Mouse (Mus musculus) 3T3-L1 (cell line): ENCODE measurements around the gene Edem2.
"Not testable (repeated sequence)": the region's sequence is repeated elsewhere in the genome, so short reads cannot be mapped to it uniquely, and the experiment has no call there.

ENCODE experiments used
- DNase-seq: peaks from one replicate; pipeline ENCODE4 v3.0.0-alpha.2; 2015; ENCODE audit warnings: low read depth, low spot score

Gene Edem2

GRCm38 (mm10) chr2:155735766-155736165, 6.5 kb upstream of the Edem2 start, which contains the start of gene Gm17581:
TSS of gene Gm17581 (minus strand) at chr2:155735866.
- DNase-seq, result not testable (repeated sequence)

GRCm38 (mm10) chr2:155735080-155735479, 5.8 kb upstream of the Edem2 start:
- DNase-seq, result no peak

GRCm38 (mm10) chr2:155728742-155729141, 533 bp downstream of the Edem2 start:
- no peak for DNase-seq

- DNase-seq, result no peak
Measured at GRCm38 (mm10) chr2:155727764-155728395, 1.4 kb downstream of the Edem2 start.

- no peak for DNase-seq
Measured at GRCm38 (mm10) chr2:155726302-155726701, 3.0 kb downstream of the Edem2 start.

- no peak for DNase-seq
Measured at GRCm38 (mm10) chr2:155724526-155724925, 4.7 kb downstream of the Edem2 start.

- DNase-seq, result no peak
Measured at GRCm38 (mm10) chr2:155724036-155724435, 5.2 kb downstream of the Edem2 start.

- DNase-seq, result no peak
Measured at GRCm38 (mm10) chr2:155720585-155720984, 8.7 kb downstream of the Edem2 start.

- no peak for DNase-seq
Measured at GRCm38 (mm10) chr2:155717082-155717990, 11.9 kb downstream of the Edem2 start.

- DNase-seq, result no peak
Measured at GRCm38 (mm10) chr2:155710557-155710956, 18.7 kb downstream of the Edem2 start.

- DNase-seq, result peak; percentile 43
Measured at GRCm38 (mm10) chr2:155707251-155707650, 22.0 kb downstream of the Edem2 start.

- no peak for DNase-seq
Measured at GRCm38 (mm10) chr2:155703630-155704029, 25.6 kb downstream of the Edem2 start.

- no peak for DNase-seq
Measured at GRCm38 (mm10) chr2:155701399-155701919, 27.8 kb downstream of the Edem2 start.

- not testable (repeated sequence) for DNase-seq
Measured at GRCm38 (mm10) chr2:155698443-155698842, 30.8 kb downstream of the Edem2 start.

- DNase-seq, result no peak
Measured at GRCm38 (mm10) chr2:155696851-155697250, 32.4 kb downstream of the Edem2 start.

- DNase-seq, result peak; percentile 95
Measured at GRCm38 (mm10) chr2:155696091-155696558, 33.1 kb downstream of the Edem2 start.

- DNase-seq, result no peak
Measured at GRCm38 (mm10) chr2:155695316-155695715, 34.0 kb downstream of the Edem2 start.

GRCm38 (mm10) chr2:155694564-155694963, 34.7 kb downstream of the Edem2 start:
- DNase-seq, result no peak

GRCm38 (mm10) chr2:155693136-155693535, 36.1 kb downstream of the Edem2 start:
- DNase-seq, result peak; percentile 61

GRCm38 (mm10) chr2:155691723-155692493, 37.4 kb downstream of the Edem2 start, which contains the start of gene Trpc4ap:
TSS of gene Trpc4ap (minus strand) at chr2:155692384.
- peak; percentile 96 for DNase-seq

GRCm38 (mm10) chr2:155691336-155691722, 37.9 kb downstream of the Edem2 start:
- peak; percentile 43 for DNase-seq
